Mouse (Mus musculus): Measurements from ENCODE around the gene Ywhae.
"Not testable (repeated sequence)": the region's sequence is repeated elsewhere in the genome, so short reads cannot be mapped to it uniquely, and the experiment has no call there.

Gene Ywhae

GRCm38 (mm10) chr11:75732434-75733226, at the start of gene Ywhae:
Ywhae (plus strand) TSS chr11:75732869.
- DNase-seq (ENCODE audit: low read depth, low spot score), result peak; percentile 93

GRCm38 (mm10) chr11:75684462-75684861, 48.2 kb upstream of the Ywhae start:
- no peak for DNase-seq (ENCODE audit: low read depth, low spot score)

- DNase-seq (ENCODE audit: low read depth, low spot score), result no peak
Measured at GRCm38 (mm10) chr11:75684956-75685355, 47.7 kb upstream of the Ywhae start.

- no peak for DNase-seq (ENCODE audit: low read depth, low spot score)
Measured at GRCm38 (mm10) chr11:75687343-75687993, 45.2 kb upstream of the Ywhae start.

- DNase-seq (ENCODE audit: low read depth, low spot score), result no peak
Measured at GRCm38 (mm10) chr11:75688132-75688531, 44.5 kb upstream of the Ywhae start.

GRCm38 (mm10) chr11:75689977-75690376, 42.7 kb upstream of the Ywhae start:
- DNase-seq (ENCODE audit: low read depth, low spot score), result no peak

- no peak for DNase-seq (ENCODE audit: low read depth, low spot score)
Measured at GRCm38 (mm10) chr11:75691047-75691446, 41.6 kb upstream of the Ywhae start.

- no peak for DNase-seq (ENCODE audit: low read depth, low spot score)
Measured at GRCm38 (mm10) chr11:75693570-75693969, 39.1 kb upstream of the Ywhae start.

GRCm38 (mm10) chr11:75697464-75697863, 35.2 kb upstream of the Ywhae start:
- DNase-seq (ENCODE audit: low read depth, low spot score), result not testable (repeated sequence)

- DNase-seq (ENCODE audit: low read depth, low spot score), result no peak
Measured at GRCm38 (mm10) chr11:75700557-75700956, 32.1 kb upstream of the Ywhae start.

- DNase-seq (ENCODE audit: low read depth, low spot score), result no peak
Measured at GRCm38 (mm10) chr11:75702761-75703160, 29.9 kb upstream of the Ywhae start.

GRCm38 (mm10) chr11:75703748-75704147, 28.9 kb upstream of the Ywhae start:
- no peak for DNase-seq (ENCODE audit: low read depth, low spot score)

GRCm38 (mm10) chr11:75713949-75714348, 18.7 kb upstream of the Ywhae start:
- DNase-seq (ENCODE audit: low read depth, low spot score), result no peak

- DNase-seq (ENCODE audit: low read depth, low spot score), result no peak
Measured at GRCm38 (mm10) chr11:75715556-75715955, 17.1 kb upstream of the Ywhae start.

GRCm38 (mm10) chr11:75716661-75717325, 15.9 kb upstream of the Ywhae start:
- DNase-seq (ENCODE audit: low read depth, low spot score), result no peak

GRCm38 (mm10) chr11:75722339-75722738, 10.3 kb upstream of the Ywhae start:
- DNase-seq (ENCODE audit: low read depth, low spot score), result no peak

- DNase-seq (ENCODE audit: low read depth, low spot score), result no peak
Measured at GRCm38 (mm10) chr11:75727168-75727567, 5.5 kb upstream of the Ywhae start.

GRCm38 (mm10) chr11:75727659-75728058, 5.0 kb upstream of the Ywhae start:
- not testable (repeated sequence) for DNase-seq (ENCODE audit: low read depth, low spot score)

GRCm38 (mm10) chr11:75733227-75733940, 715 bp downstream of the Ywhae start:
- no peak for DNase-seq (ENCODE audit: low read depth, low spot score)

- DNase-seq (ENCODE audit: low read depth, low spot score), result no peak
Measured at GRCm38 (mm10) chr11:75735462-75736252, 3.0 kb downstream of the Ywhae start.

- no peak for DNase-seq (ENCODE audit: low read depth, low spot score)
Measured at GRCm38 (mm10) chr11:75736978-75737377, 4.3 kb downstream of the Ywhae start.
